Mouse (Mus musculus) thymus, adult 2 months (tissue): ENCODE data around the gene Grm4.

Experiments used
- CTCF ChIP-seq: fragments of 200-500 bp; IDR thresholded peaks from 2 replicates; pipeline ENCODE4 v1.5.1; 2012; ENCODE audit warnings: mild to moderate bottlenecking, control low read depth, low read length, moderate library complexity, borderline replicate concordance; ENCODE audit not compliant: control insufficient read depth, poor library complexity, insufficient read depth; ENCODE audit errors: extremely low read depth
- POLR2A ChIP-seq: fragments of 200-500 bp; IDR thresholded peaks from 2 replicates; pipeline ENCODE4 v1.6.1; 2012; ENCODE audit warnings: mild to moderate bottlenecking, low read length, control low read depth, moderate library complexity; ENCODE audit not compliant: control insufficient read depth, poor library complexity, insufficient read depth; ENCODE audit errors: extremely low read depth

- TF ChIP-seq CTCF, result no peak
- peak; percentile 100 for TF ChIP-seq POLR2A
Measured at GRCm38 (mm10) chr17:27556315-27557011, 35.3 kb upstream of the Grm4 start, which contains the start of gene Hmga1.
